Mouse (Mus musculus) urinary bladder, postnatal 10 days (tissue): ENCODE measurements around the gene Snx14.
A peak's percentile ranks its signal among the peaks of the same experiment; 100 is the strongest.
"Not testable (repeated sequence)": the region's sequence is repeated elsewhere in the genome, so short reads cannot be mapped to it uniquely, and the experiment has no call there.

Experiments
- DNase-seq: peaks from one replicate; pipeline ENCODE4 v3.0.0; 2022; ENCODE audit warnings: low spot score

Snx14 gene

GRCm38 (mm10) chr9:88438555-88439237 lies at the start of gene Snx14:
Gene Snx14 (minus strand): TSS chr9:88438958.
- DNase-seq: peak; percentile 85

GRCm38 (mm10) chr9:88484531-88484930 lies 45.8 kb upstream of the Snx14 start:
- DNase-seq: no peak

GRCm38 (mm10) chr9:88482829-88483396 lies 44.2 kb upstream of the Snx14 start:
- DNase-seq: peak; percentile 48

- peak; percentile 68 for DNase-seq
Measured at GRCm38 (mm10) chr9:88482230-88482828, 43.6 kb upstream of the Snx14 start, which contains the start of gene Syncrip. Gene Syncrip (minus strand): TSS chr9:88482574.

- no peak for DNase-seq
Measured at GRCm38 (mm10) chr9:88481791-88482160, 43.0 kb upstream of the Snx14 start.

DNA sequence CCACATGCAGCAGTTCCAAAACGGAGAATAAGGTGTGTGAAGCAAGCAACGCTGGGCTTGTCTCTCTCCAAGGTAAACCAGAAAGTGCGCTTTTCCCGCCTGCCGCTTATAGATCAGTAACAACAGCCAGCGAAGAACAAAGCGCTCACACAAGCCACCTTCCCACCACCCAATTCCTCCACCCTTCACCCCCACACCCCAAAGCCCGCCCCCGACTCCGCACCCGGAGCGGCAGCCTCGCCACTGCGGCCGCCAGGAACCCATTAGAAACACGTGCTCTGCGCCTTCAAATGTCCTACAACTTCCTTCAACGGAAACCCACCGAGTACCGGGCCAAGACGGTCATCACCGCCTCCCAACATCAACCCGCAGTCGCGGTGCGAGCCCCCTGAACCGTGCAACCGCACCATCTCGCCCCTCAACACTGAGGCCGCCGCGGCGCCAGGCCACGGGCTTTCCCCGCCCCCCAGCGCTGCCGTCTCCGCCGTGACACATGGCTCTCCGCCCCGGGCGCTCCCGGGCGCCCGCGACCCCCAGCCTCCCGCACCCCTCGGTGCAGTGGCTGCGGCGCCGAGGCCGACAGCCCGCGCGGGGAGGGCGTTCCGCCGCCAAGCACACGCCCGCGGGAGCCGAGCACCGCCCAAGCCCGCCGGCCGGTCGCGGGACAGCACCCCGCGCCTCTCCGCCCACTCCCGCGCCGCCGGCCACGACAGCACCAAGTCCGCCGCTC lies 42.5 kb upstream of the Snx14 start:
- DNase-seq: no peak

GRCm38 (mm10) chr9:88480120-88480519 lies 41.4 kb upstream of the Snx14 start:
- no peak for DNase-seq

DNA sequence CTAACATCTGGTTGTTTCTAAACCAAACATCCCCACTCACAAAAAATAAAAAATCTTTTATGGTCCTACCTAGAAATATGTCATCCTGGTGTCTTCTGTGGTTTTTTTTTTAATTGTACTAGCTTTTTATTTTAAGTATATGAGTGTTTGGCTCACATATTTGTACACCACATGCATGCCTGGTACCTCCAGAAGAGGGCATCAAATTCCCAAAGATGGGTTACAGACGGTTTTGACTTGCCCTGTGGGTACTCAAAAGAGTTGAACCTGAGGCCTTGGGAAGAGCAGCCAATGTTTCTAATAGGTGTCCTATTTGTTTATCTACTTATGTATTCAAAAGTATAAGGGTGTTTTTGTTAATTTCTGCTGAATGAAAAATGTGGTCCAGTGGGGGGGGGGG lies 37.4 kb upstream of the Snx14 start:
- no peak for DNase-seq

DNA sequence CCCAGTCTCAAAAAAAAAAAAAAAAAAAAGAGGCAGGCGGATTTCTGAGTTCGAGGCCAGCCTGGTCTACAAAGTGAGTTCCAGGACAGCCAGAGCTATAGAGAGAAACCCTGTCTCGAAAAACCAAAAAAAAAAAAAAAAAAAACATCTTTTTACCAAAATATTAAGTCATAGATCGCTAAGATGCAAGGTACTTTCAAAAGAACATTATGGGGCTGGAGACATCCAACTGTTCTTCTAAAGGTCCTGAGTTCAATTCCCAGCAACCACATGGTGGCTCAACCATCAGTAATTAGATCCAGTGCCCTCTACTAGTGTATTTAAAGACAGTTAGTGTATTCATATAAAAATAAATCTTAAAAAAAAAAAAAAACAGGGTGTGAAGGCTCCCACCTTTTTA lies 22.3 kb upstream of the Snx14 start:
- not testable (repeated sequence) for DNase-seq

GRCm38 (mm10) chr9:88439991-88440390 lies 1.2 kb upstream of the Snx14 start:
- DNase-seq: no peak

GRCm38 (mm10) chr9:88439238-88439600 lies 461 bp upstream of the Snx14 start:
- DNase-seq: no peak

GRCm38 (mm10) chr9:88438237-88438554 lies 562 bp downstream of the Snx14 start:
- no peak for DNase-seq

DNA sequence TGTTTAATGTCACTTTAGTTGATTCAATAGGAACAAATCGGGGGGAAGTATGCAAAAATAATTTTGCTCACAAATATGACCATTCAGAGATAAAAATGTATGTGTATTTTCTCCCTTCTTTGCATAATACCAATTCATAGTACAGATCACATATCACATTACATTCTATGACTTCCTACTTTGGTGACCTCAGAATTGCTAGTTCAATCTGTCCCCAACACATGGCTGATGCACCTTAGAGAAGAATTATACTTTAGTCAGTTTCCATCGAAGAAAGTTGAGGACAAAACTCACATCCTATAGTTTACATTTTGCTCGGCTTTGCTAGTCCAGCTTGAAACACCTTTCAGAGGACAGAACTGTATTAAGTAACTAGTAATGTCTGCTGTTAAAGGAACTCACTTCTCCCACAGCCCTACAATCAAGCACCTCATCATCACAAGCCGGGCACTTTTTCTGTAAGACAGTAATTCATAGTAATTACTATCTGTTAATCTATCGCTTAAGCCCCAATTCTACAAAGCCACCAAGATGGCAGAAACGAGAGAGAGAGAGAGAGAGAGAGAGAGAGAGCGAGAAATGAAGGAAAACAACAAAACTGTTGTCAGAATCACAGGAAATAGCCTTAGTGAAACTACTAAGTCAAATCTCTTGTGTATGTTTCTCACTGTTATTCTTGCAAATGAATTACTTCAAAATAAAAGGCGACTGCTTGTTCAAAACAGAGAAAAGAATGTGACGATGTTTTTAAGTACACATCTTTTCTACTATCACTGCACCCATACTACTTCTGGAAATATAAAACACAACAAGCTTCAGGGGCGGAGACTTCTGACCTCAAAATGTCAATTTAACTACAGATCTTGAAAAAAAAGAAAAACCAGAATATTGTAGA lies 1.2 kb downstream of the Snx14 start:
- no peak for DNase-seq

- DNase-seq: no peak
Measured at GRCm38 (mm10) chr9:88424356-88424755, 14.4 kb downstream of the Snx14 start.

GRCm38 (mm10) chr9:88422428-88422827 lies 16.3 kb downstream of the Snx14 start:
- no peak for DNase-seq

DNA sequence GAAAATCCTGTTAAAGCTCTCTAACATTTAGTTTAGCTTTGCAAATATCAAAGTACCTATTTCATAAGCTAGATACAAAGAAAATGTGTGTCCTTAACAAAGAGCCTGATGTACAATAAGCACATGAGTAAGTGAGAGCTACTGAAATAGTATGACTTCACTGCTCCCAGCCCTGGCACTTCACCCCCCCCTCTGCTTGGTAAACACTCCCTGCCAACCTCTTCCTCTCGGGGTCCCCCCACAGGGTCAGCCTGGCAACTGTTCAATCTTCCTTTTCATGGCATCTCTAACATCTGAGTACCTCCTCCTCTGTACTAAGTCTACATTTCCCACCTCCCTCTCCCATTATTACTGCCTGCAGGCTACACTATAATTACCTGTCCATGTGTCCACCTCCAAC lies 22.0 kb downstream of the Snx14 start:
- no peak for DNase-seq

DNA sequence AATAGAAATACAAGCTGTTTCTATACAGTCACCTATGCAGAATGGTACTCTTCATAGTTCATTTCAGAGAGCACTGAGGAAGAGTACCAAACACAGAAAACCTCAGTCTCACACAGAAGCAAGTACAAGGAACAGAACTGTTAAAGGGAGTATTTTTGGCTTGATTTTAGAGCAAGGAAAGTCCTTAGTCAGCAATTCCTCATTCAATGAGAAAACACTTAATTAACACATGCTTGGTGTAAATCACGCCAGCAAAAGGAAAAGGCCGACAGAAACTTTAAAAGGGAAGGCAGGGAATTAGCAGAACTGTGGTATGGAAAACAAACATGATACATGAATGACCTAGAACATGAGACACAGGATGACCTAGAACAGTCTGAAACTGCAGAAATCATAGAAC lies 28.8 kb downstream of the Snx14 start:
- no peak for DNase-seq

DNA sequence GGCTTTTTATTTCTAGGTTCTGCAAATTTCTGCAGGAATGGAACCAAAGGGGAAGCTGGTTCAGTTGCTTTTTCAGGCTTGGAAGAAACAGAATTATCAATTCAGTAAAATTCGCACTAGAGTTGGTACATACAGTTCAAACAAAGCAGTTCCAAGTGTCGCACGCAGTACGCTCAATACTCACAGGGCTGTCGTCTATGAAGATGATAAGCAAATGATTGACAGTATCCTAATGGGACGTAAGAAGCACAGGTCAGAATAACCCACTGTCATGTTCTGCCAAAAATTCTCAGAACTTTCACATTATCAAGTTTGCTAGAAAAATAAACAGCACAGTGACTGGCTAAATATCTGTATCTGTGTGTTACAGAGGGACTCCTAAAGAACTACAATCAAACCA lies 34.2 kb downstream of the Snx14 start:
- DNase-seq: no peak

DNA sequence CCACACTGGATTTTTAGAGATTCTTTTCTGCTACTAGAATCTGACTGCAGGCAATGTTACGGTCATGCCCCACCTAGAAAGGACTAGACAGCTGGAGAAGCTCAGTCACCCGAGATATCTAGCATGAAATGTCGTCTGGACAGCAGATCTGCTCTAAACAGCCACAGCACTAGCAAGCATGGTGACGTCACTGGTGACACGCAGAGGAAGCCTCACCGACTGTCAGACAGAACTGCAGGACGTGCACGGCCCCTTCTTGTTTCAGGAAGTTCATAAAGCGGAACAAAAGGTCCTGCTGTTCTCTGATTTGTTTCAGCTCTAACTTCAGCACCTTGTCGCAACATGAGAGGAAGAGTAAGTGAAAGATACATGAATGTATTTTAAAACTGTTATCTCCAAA lies 34.7 kb downstream of the Snx14 start:
- DNase-seq: no peak

DNA sequence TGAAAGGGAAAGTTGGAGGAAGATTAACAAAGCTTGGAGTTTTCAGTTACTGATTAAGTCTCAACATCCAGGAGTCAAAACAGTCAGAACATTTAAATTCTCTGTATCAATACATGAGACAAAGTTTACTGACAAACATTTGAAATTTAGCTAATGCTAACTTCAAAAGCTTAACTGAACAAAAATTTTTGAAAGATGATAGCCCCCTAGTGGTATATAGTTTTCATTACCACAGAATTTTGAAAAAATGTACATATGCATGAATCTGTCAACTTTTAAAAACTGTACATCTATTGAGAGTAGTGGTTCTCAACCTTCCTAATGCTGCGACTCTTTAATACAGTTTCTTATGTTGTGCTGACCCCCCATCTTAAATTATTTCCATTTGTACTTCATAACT lies 40.3 kb downstream of the Snx14 start:
- DNase-seq: no peak

- no peak for DNase-seq
Measured at GRCm38 (mm10) chr9:88394852-88395251, 43.9 kb downstream of the Snx14 start.

DNA sequence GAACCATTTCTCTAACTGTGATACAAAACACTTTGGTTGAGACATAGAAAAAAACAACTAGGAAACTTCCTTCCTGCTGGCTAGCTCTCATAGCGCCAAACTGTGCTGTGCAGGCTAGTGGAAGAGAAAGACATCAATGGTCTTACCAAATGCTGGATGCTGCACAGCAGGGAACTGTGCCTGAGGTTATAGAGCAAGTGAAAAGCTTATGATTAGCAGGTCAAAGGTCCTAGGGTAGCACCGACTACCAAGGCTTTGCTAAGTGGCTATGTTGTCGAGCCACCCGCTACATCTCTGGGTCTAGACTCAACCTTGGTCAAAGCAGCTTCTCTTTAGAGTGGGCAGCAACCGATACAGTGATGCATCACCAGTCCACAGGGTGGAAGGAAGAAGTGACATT lies 49.9 kb downstream of the Snx14 start:
- DNase-seq: no peak
